Mouse (Mus musculus): ENCODE data around the gene Shc3.

DNA sequence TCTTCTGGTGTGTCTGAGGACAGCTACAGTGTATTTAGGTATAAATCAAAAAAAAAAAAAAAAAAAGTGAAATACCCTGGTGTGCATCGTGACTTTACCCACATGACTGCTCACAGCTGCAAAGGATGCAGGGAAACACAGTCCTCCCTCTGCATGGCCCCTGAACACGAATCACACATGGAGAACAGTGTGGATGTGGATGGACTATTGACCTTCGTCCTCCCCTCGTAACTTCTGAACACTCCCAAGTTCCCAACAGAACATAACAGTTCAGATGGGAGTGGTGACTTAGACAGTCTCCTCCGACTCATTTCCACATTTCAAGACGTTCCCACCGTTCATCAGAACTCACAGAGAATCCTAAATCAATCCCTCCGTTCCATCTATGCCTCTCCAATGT lies 33.5 kb upstream of the Shc3 start:
- TF ChIP-seq POLR2A (IDR thresholded peaks at IDR 0.05; ENCODE audit: low read depth, low read length) (no peak), CTCF (IDR thresholded peaks at IDR 0.05; ENCODE audit: borderline replicate concordance, insufficient read depth, low read length) (no peak)
